Mouse (Mus musculus): ENCODE results near the gene Lrrc1.
"Not testable (repeated sequence)": the region's sequence is repeated elsewhere in the genome, so short reads cannot be mapped to it uniquely, and the experiment has no call there.

Gene Lrrc1

GRCm38 (mm10) chr9:77544354-77545067 lies at the start of gene Lrrc1:
Gene Lrrc1, minus strand, starts transcription at chr9:77544870.
- peak; percentile 86 for DNase-seq

GRCm38 (mm10) chr9:77592423-77592822 lies 47.8 kb upstream of the Lrrc1 start:
- DNase-seq = no peak

- no peak for DNase-seq
Observed at GRCm38 (mm10) chr9:77589496-77589895, 44.8 kb upstream of the Lrrc1 start.

- DNase-seq = no peak
Observed at GRCm38 (mm10) chr9:77587616-77588015, 42.9 kb upstream of the Lrrc1 start.

GRCm38 (mm10) chr9:77586806-77587591 lies 42.3 kb upstream of the Lrrc1 start:
- no peak for DNase-seq

GRCm38 (mm10) chr9:77584746-77585145 lies 40.1 kb upstream of the Lrrc1 start:
- no peak for DNase-seq

- no peak for DNase-seq
Observed at GRCm38 (mm10) chr9:77583302-77583701, 38.6 kb upstream of the Lrrc1 start.

- DNase-seq = no peak
Observed at GRCm38 (mm10) chr9:77579827-77580226, 35.2 kb upstream of the Lrrc1 start.

- no peak for DNase-seq
Observed at GRCm38 (mm10) chr9:77577931-77578330, 33.3 kb upstream of the Lrrc1 start.

GRCm38 (mm10) chr9:77577409-77577808 lies 32.7 kb upstream of the Lrrc1 start:
- no peak for DNase-seq

GRCm38 (mm10) chr9:77576320-77576719 lies 31.6 kb upstream of the Lrrc1 start:
- DNase-seq = no peak

GRCm38 (mm10) chr9:77574996-77575395 lies 30.3 kb upstream of the Lrrc1 start:
- not testable (repeated sequence) for DNase-seq

GRCm38 (mm10) chr9:77571851-77572250 lies 27.2 kb upstream of the Lrrc1 start:
- DNase-seq = no peak

GRCm38 (mm10) chr9:77568789-77569506 lies 24.3 kb upstream of the Lrrc1 start:
- no peak for DNase-seq

GRCm38 (mm10) chr9:77561827-77562226 lies 17.2 kb upstream of the Lrrc1 start:
- DNase-seq = no peak

GRCm38 (mm10) chr9:77557963-77558362 lies 13.3 kb upstream of the Lrrc1 start:
- DNase-seq = no peak

- DNase-seq = no peak
Observed at GRCm38 (mm10) chr9:77557181-77557580, 12.5 kb upstream of the Lrrc1 start.

GRCm38 (mm10) chr9:77556435-77556834 lies 11.8 kb upstream of the Lrrc1 start:
- DNase-seq = no peak

- DNase-seq = no peak
Observed at GRCm38 (mm10) chr9:77553465-77553864, 8.8 kb upstream of the Lrrc1 start.

- no peak for DNase-seq
Observed at GRCm38 (mm10) chr9:77551036-77551512, 6.4 kb upstream of the Lrrc1 start.

- no peak for DNase-seq
Observed at GRCm38 (mm10) chr9:77546010-77546409, 1.3 kb upstream of the Lrrc1 start.

GRCm38 (mm10) chr9:77545068-77545421 lies 375 bp upstream of the Lrrc1 start:
- no peak for DNase-seq
